16 mouse cellular contexts compared by ENCODE assay signal in the genomic region with DNA sequence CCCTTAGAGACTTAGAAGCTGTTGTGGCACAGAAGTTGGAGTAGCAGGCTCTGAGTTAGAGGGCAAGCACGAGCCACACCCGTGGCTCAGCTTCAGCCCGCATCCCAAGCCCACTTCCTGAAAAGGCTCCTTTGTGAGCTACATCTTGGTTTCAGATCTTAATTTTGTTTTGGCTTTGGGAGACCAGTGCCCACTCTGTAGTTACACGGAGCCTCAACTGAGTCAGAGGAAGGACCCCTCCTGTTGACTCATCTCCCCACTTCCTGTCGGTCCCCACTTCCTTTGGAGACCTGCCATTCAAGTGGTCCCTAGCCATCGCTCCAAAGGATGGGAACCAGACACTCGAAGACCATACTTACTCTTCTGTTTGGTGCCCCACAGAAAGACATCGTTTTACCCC. TPM values are rescaled to one million over a fixed set of nuclear protein-coding genes. Genes with fewer than 3 reads are reported as not detected.
DNase-seq lines count a peak whose midpoint lies in the region; TF ChIP-seq lines count a peak whose summit lies in the region.
"Had no signal": no experiment of that assay in that cellular context is flagged by ENCODE, and none has a peak within 500 bp of the region (broad histone marks: within the 10 kb centered on the region; RNA-seq: fewer than 3 reads in every experiment).

No protein-coding gene starts in this region.

- H3K4me1 ChIP-seq in thymus, adult 2 months (replicated peaks; ENCODE audit: control insufficient read depth, insufficient read depth, low read length): peaks cover 7% of the 10 kb centered on the region
- H3K4me1 ChIP-seq in hindbrain, embryonic 10.5 days (replicated peaks): peaks cover 26% of the 10 kb centered on the region
- H3K4me1 ChIP-seq: limb, embryonic 15.5 days; stomach, embryonic 15.5 days had no signal

- TF ChIP-seq CTCF in thymus, adult 2 months (IDR thresholded peaks at IDR 0.05; ENCODE audit: borderline replicate concordance, control insufficient read depth, extremely low read depth, insufficient read depth, low read length, poor library complexity): no peak

- H3K4me3 ChIP-seq in thymus, adult 2 months (ENCODE audit: control insufficient read depth, insufficient read depth, low read length): no peak overlapping the region
- H3K4me3 ChIP-seq in macrophage (ENCODE audit: inconsistent target): no peak overlapping the region
- no peak overlapping the region for H3K4me3 ChIP-seq in hindbrain, embryonic 10.5 days
- H3K4me3 ChIP-seq: forebrain, embryonic 12.5 days; heart, embryonic 10.5 days; limb, embryonic 15.5 days; stomach, embryonic 15.5 days had no signal

- H3K27ac ChIP-seq in thymus, adult 2 months (ENCODE audit: control insufficient read depth, insufficient read depth, low read length): no peak overlapping the region
- 0 out of 2 replicates have a peak overlapping the region, but pooled peaks have one; percentile 19 for H3K27ac ChIP-seq in macrophage
- H3K27ac ChIP-seq in hindbrain, embryonic 10.5 days: no peak overlapping the region
- H3K27ac ChIP-seq: forebrain, embryonic 12.5 days; heart, embryonic 10.5 days; limb, embryonic 15.5 days; stomach, embryonic 15.5 days had no signal

- peak; percentile 8 for DNase-seq in thymus, postnatal 14 days
- DNase-seq in thymus, adult 2 months: no peak
- DNase-seq in T-cell, adult 2 months (ENCODE audit: low spot score): peak; percentile 22
- DNase-seq in hindbrain, embryonic 10.5 days (ENCODE audit: low spot score): no peak
- DNase-seq in cerebellum, adult 8-10 months: no peak
- no peak for DNase-seq in lung, adult 18-20 months
- DNase-seq: adrenal gland, postnatal 36 days; heart, postnatal 4 days; kidney, postnatal 25 days; lung, adult 2 months had no signal

- no peaks in the 10 kb centered on the region for H3K36me3 ChIP-seq in thymus, adult 2 months (ENCODE audit: control insufficient read depth, insufficient read depth, low read length)
- H3K36me3 ChIP-seq in macrophage (ENCODE audit: inconsistent target): no peaks in the 10 kb centered on the region
- H3K36me3 ChIP-seq in hindbrain, embryonic 10.5 days: no peaks in the 10 kb centered on the region
- H3K36me3 ChIP-seq: forebrain, embryonic 12.5 days; limb, embryonic 15.5 days; stomach, embryonic 15.5 days had no signal

- H3K79me2 ChIP-seq in macrophage (ENCODE audit: inconsistent target): no peaks in the 10 kb centered on the region

- TF ChIP-seq POLR2A in thymus, adult 2 months (IDR thresholded peaks at IDR 0.05; ENCODE audit: control insufficient read depth, extremely low read depth, insufficient read depth, low read length, poor library complexity): no peak

- WGBS in thymus, adult 2 months: 3% methylated on average over 8 of the region's 8 CpGs
- 4% methylated on average over 6 of the region's 8 CpGs for WGBS in macrophage (ENCODE audit: missing documents)
- 88% methylated on average over 8 of the region's 8 CpGs for WGBS in hindbrain, embryonic 10.5 days

- no peaks in the 10 kb centered on the region for H3K27me3 ChIP-seq in thymus, adult 2 months (ENCODE audit: control insufficient read depth, insufficient read depth, low read length)
- H3K27me3 ChIP-seq in hindbrain, embryonic 10.5 days (ENCODE audit: insufficient read depth, poor library complexity, severe bottlenecking): no peaks in the 10 kb centered on the region
- H3K27me3 ChIP-seq: forebrain, embryonic 12.5 days; limb, embryonic 15.5 days; stomach, embryonic 15.5 days had no signal

- H3K9me3 ChIP-seq in hindbrain, embryonic 10.5 days: no peaks in the 10 kb centered on the region
- H3K9me3 ChIP-seq: forebrain, embryonic 12.5 days; G1E; heart, embryonic 10.5 days; limb, embryonic 15.5 days; stomach, embryonic 15.5 days had no signal

RNA-seq across cellular contexts. Expression of a gene that starts 51.5 kb away (rescaled TPM):
- 14.4 and 21.5 TPM in 2 replicates for polyA plus RNA-seq in thymus, adult 2 months (2012; rRNA removed)
- 10 to 100 TPM in 1 of 26 experiments, 1 to 10 TPM in 20, under 1 TPM in 5; 0.55 to 10.1 (median 1.9) TPM for total RNA-seq in macrophage (2018; cell fraction: chromatin; rRNA removed)
- total RNA-seq in macrophage (2018; cell fraction: cytosol; rRNA removed): 10 to 100 TPM in 13 of 26 experiments, 1 to 10 TPM in 13; 4.7 to 34.1 (median 15.2) TPM
- total RNA-seq in macrophage (2018; cell fraction: nucleus; rRNA removed): 10 to 100 TPM in 10 of 26 experiments, 1 to 10 TPM in 16; 2.7 to 22.2 (median 6.6) TPM
- polyA plus RNA-seq in macrophage (2018): 21.6 to 32.9 TPM (median 22.5 TPM) in 3 replicates
- polyA plus RNA-seq in hindbrain, embryonic 10.5 days (2016; fragmentation: Nextera tagmentation; extraction: Ambion mirVana): 8.4 and 11.0 TPM in 2 replicates

Comparison
In these comparisons a context has a peak if more than half of its experiments do, and no peak if none do; other contexts are left out.
1. DNase-seq: peak in thymus, postnatal 14 days (single experiment) and T-cell, adult 2 months (single experiment); none in thymus, adult 2 months (single experiment), hindbrain, embryonic 10.5 days (single experiment), cerebellum, adult 8-10 months (single experiment) and lung, adult 18-20 months (0 of 2).